Mouse (Mus musculus) lung, postnatal 0 days (tissue): Measurements from ENCODE around the gene Slc10a4.

ENCODE experiments used
- CTCF ChIP-seq: IDR thresholded peaks from 2 replicates; pipeline ENCODE4 v1.5.1; 2016; ENCODE audit warnings: antibody characterized with exemption, mild to moderate bottlenecking
- EP300 ChIP-seq: IDR thresholded peaks from 2 replicates; pipeline ENCODE4 v1.6.1; 2016; ENCODE audit warnings: antibody characterized with exemption, mild to moderate bottlenecking, control low read depth

DNA sequence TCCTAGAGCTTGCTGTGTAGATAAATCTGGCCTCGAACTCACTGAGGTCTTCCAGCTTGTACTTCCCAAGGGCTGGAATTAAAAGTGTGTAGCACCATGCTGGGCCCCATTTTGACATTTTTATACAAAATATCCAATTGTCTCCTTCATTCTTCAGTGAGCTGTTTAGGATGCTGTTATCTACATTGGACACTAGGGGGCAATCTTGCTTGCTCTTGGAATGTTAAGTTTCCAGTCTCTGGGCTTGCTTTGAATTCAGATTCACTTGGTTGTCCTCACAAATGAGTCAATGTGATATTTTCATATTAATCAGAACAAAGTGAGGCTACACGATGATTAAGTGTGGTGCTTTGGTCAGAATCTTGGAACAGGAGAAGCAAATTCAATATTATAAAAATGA, 22.6 kb upstream of the Slc10a4 start:
- TF ChIP-seq CTCF: peak; percentile 85
- no peak for TF ChIP-seq EP300
